Mouse (Mus musculus) limb, embryonic 13.5 days (tissue): ENCODE data around the gene 0610030E20Rik. TPM values are rescaled to one million over a fixed set of nuclear protein-coding genes. Genes with fewer than 3 reads are reported as not detected.

ENCODE experiments used
- ATAC-seq: fragments of 200-750 bp; cut with Nextera tagmentation; 2 replicates; pipeline ENCODE4 v1.8.0; 2017; ENCODE audit warnings: low read depth, moderate number of reproducible peaks, moderate TSS enrichment; ENCODE audit not compliant: low FRiP score
- H3K27ac ChIP-seq: fragments of 300-500 bp; sonication (generic); 2 replicates; pipeline ENCODE4 v1.5.1; 2015; ENCODE audit warnings: inconsistent platforms, mild to moderate bottlenecking, moderate library complexity
- H3K27me3 ChIP-seq: fragments of 300-500 bp; sonication (generic); 2 replicates; pipeline ENCODE4 v1.6.1; 2015; ENCODE audit warnings: mild to moderate bottlenecking, inconsistent platforms
- H3K36me3 ChIP-seq: fragments of 300-500 bp; sonication (generic); 2 replicates; pipeline ENCODE4 v1.6.1; 2015; ENCODE audit warnings: inconsistent platforms, mild to moderate bottlenecking, moderate library complexity
- H3K4me1 ChIP-seq: fragments of 300-500 bp; sonication (generic); 2 replicates; pipeline ENCODE4 v1.6.1; 2015; ENCODE audit warnings: inconsistent platforms
- H3K4me2 ChIP-seq: fragments of 300-500 bp; sonication (generic); replicated peaks from 2 replicates; pipeline ENCODE4 v1.6.1; 2015; ENCODE audit warnings: inconsistent platforms, mild to moderate bottlenecking, moderate library complexity
- H3K4me3 ChIP-seq: fragments of 300-500 bp; sonication (generic); 2 replicates; pipeline ENCODE4 v1.5.1; 2015; ENCODE audit warnings: moderate library complexity, mild to moderate bottlenecking, inconsistent platforms
- H3K9ac ChIP-seq: fragments of 300-500 bp; sonication (generic); 2 replicates; pipeline ENCODE4 v1.6.1; 2015; ENCODE audit warnings: mild to moderate bottlenecking, inconsistent platforms
- H3K9me3 ChIP-seq: fragments of 300-500 bp; sonication (generic); 2 replicates; pipeline ENCODE4 v1.6.1; 2016; ENCODE audit warnings: inconsistent platforms
- WGBS: fragments of 180-500 bp; shearing (Covaris S2); methylation state at CpG from one replicate; pipeline ENCODE4 v1.1.7; 2015; 5-methylcytosine and 5-hydroxymethylcytosine counted together
- polyA plus RNA-seq: library from polyadenylated mRNA; unstranded; fragments of >200 nt; fragmentation: Nextera tagmentation; extraction: Ambion mirVana; gene quantifications from 2 replicates; pipeline ENCODE4 v1.2.1, GENCODE M21; 2015

0610030E20Rik gene
- polyA plus RNA-seq, 1 experiment from 2014 or later, result 30.2 TPM

DNA sequence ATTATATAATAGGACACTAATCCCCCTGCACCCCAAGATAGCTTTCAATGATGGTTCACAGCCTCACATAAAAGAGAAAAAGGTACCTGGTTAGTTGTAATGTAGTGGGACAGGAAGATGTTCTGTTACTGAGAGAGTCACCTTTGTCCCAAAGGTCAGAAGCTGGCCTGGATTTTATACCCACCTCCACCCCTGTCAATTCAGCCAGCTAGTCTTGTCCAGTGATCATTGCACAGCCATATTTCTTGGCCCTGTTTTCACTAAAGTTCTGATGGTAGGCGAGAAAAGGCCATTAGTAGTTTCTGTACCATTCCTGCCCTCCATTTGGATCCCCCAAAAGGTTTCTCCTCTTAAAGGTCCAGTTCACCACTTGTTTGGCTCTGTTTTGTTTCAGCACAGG, 6.9 kb downstream of the 0610030E20Rik start:
- no peak overlapping the region for H3K4me3 ChIP-seq
- 64% methylated on average over 1 of the region's 1 CpGs for WGBS
- H3K27me3 ChIP-seq, result no peaks in the 10 kb centered on the region
- peaks cover 32% of the 10 kb centered on the region for H3K36me3 ChIP-seq
- H3K27ac ChIP-seq, result no peak overlapping the region
- peaks cover 59% of the 10 kb centered on the region for H3K4me1 ChIP-seq
- no peak overlapping the region for H3K4me2 ChIP-seq
- no peak for ATAC-seq
- H3K9ac ChIP-seq, result no peak overlapping the region
- no peaks in the 10 kb centered on the region for H3K9me3 ChIP-seq

DNA sequence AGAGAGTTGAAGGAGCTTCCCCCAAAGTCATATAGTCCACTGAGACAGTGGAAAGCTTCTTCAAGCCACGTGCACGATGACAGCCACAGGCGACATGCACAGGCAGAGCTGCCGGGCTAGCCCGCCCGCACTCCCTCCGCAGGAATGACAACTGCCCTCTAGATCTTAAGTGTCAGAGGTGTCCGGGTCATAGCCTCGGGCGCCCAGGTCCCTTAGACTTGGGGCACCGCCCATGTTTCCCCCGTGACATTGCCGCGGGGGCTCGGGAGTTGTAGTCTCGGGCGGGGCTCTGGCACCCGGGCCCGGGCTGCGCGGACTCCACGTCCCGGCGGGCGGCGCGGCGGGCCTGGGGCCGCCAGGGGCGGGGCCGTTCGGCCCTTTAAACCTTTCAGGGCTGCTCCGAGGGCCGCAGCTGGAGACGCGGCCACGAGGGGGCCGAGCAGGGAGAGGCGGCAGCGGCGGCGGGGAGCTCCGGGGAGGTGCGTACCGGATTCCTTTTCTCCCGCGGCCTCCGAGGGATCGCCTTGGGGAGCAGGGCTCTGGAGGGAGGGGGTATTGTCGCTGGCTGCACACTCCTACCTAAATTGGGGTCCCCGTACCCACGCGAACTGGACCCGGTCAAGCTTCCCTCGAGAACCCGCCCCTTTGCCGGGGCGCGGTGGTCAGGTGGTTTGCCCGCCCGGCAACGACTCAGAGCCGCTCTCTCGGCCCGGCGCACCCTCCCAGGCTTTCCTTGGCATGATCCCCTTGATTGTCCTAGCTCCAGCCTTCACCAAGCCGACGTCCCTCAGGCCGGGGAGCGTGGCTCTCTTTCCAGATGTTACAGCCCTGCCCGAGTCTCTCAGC, 8.2 kb downstream of the 0610030E20Rik start, which contains the start of gene Tmem150a:
Gene Tmem150a (plus strand): TSS at position 382 of the 846 bp plus-strand sequence.
- H3K9ac ChIP-seq, result peak within 1 kb of the TSS; percentile 76
- under 1% methylated on average over 68 of the region's 71 CpGs for WGBS
- no peaks in the 10 kb centered on the region for H3K9me3 ChIP-seq
- no peak within 1 kb of the TSS for H3K27ac ChIP-seq
- peak within 1 kb of the TSS; percentile 94 for H3K4me2 ChIP-seq
- peaks cover 60% of the 10 kb centered on the region for H3K4me1 ChIP-seq
- H3K36me3 ChIP-seq, result peaks cover 32% of the 10 kb centered on the region
- peak within 1 kb of the TSS; percentile 63 for H3K4me3 ChIP-seq
- no peaks in the 10 kb centered on the region for H3K27me3 ChIP-seq
- peak; percentile 85 for ATAC-seq

GRCm38 (mm10) chr6:72356001-72356532, 8.9 kb downstream of the 0610030E20Rik start:
- H3K4me1 ChIP-seq, result peaks cover 68% of the 10 kb centered on the region
- peak overlapping the region; percentile 63 for H3K4me3 ChIP-seq
- no peaks in the 10 kb centered on the region for H3K27me3 ChIP-seq
- H3K9ac ChIP-seq, result peak overlapping the region; percentile 76
- 35% methylated on average over 6 of the region's 8 CpGs for WGBS
- ATAC-seq, result no peak
- no peaks in the 10 kb centered on the region for H3K9me3 ChIP-seq
- H3K27ac ChIP-seq, result no peak overlapping the region
- peak overlapping the region; percentile 94 for H3K4me2 ChIP-seq
- peaks cover 30% of the 10 kb centered on the region for H3K36me3 ChIP-seq

DNA sequence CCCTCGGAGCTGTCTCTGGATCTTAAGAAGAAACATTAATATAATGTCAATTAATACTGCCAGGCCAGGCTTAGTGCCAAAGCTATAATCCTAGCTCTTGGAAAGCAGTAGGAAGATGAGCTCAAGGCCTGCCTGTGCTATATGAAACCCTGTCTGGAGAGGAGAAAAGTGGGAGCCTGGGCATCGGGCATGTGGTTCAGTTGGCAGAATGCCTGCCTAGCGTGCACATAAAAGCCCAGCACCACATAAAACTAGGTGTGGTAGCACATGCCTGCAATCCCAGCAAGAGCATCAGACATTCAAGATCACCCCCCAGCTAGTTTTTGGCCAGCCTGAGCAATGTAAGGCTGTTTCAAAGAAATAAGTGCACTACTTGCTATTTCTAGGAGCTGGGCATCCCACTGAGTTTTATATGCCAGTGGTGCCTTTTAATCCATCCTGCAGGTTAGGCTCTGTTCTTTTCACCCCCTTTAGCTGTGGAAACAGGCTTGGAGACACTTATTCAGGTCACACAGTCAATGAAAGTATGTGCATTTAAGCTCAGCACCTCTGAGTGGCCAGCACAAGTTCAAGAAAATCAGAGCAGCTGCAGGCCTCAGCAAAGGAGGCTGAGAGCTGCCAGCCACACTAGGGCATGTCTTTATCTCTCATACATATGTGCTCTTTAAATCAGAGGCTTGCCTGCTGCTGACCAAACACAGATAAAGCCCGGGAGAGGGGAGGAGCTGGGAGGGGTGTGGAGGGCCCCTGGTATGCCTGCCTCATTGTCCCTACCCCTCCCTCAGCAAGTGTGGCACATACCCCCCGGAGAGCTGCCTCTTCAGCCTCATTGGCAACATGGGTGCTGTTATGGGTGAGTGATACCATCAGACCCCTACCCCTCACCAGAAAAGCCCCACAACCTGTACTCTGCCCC, 10.3 kb downstream of the 0610030E20Rik start:
- Histone ChIP-seq H3K9me3 (no peaks in the 10 kb centered on the region), H3K4me2 (no peak overlapping the region), H3K36me3 (peaks cover 30% of the 10 kb centered on the region), H3K27me3 (no peaks in the 10 kb centered on the region), H3K4me3 (no peak overlapping the region), H3K27ac (peak overlapping the region; percentile 44; the same call in 1 of the 2 replicates), H3K9ac (peak overlapping the region; percentile 25; the same call in 1 of the 2 replicates), H3K4me1 (peaks cover 64% of the 10 kb centered on the region)
- ATAC-seq, result no peak
- 70% methylated on average over 5 of the region's 5 CpGs for WGBS

- Histone ChIP-seq H3K9ac (0 out of 2 replicates have a peak overlapping the region, but pooled peaks have one; percentile 25), H3K4me3 (no peak overlapping the region), H3K27me3 (no peaks in the 10 kb centered on the region), H3K36me3 (peaks cover 30% of the 10 kb centered on the region), H3K27ac (no peak overlapping the region), H3K9me3 (no peaks in the 10 kb centered on the region), H3K4me1 (peaks cover 61% of the 10 kb centered on the region), H3K4me2 (no peak overlapping the region)
- no peak for ATAC-seq
- WGBS, result 81% methylated on average over 10 of the region's 10 CpGs
Observed at GRCm38 (mm10) chr6:72358086-72358764, 11.1 kb downstream of the 0610030E20Rik start.

GRCm38 (mm10) chr6:72359343-72359742, 12.2 kb downstream of the 0610030E20Rik start:
- 70% methylated on average over 2 of the region's 2 CpGs for WGBS
- Histone ChIP-seq H3K27ac (no peak overlapping the region), H3K4me3 (no peak overlapping the region), H3K36me3 (peaks cover 30% of the 10 kb centered on the region), H3K4me1 (peaks cover 54% of the 10 kb centered on the region), H3K9me3 (no peaks in the 10 kb centered on the region), H3K27me3 (no peaks in the 10 kb centered on the region), H3K9ac (no peak overlapping the region), H3K4me2 (no peak overlapping the region)
- no peak for ATAC-seq

GRCm38 (mm10) chr6:72359891-72360598, 12.9 kb downstream of the 0610030E20Rik start:
- H3K27me3 ChIP-seq, result no peaks in the 10 kb centered on the region
- no peak overlapping the region for H3K4me2 ChIP-seq
- H3K4me3 ChIP-seq, result no peak overlapping the region
- H3K4me1 ChIP-seq, result peaks cover 47% of the 10 kb centered on the region
- no peaks in the 10 kb centered on the region for H3K9me3 ChIP-seq
- no peak overlapping the region for H3K27ac ChIP-seq
- WGBS, result 79% methylated on average over 11 of the region's 11 CpGs
- H3K36me3 ChIP-seq, result peaks cover 30% of the 10 kb centered on the region
- H3K9ac ChIP-seq, result no peak overlapping the region
- no peak for ATAC-seq

DNA sequence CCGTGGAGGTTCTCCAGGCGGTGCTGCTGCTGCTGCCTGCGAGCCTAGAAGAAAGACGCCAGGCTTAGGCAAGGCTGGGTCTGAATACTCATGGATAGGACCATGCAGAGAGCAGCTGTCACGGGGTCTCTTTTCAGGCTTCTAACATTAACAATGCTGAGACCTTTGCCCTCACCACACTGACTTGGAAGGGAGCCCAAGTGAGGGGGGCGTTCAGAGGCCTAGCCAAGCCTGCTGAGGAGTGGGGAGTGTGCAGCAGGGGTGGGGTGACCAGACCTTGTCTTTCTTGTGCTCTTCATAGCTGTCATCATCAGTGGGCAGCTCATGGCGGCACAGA, 13.4 kb downstream of the 0610030E20Rik start:
- WGBS, result 83% methylated on average over 7 of the region's 7 CpGs
- Histone ChIP-seq H3K4me3 (no peak overlapping the region), H3K9ac (no peak overlapping the region), H3K27ac (no peak overlapping the region), H3K9me3 (no peaks in the 10 kb centered on the region), H3K4me2 (no peak overlapping the region), H3K27me3 (no peaks in the 10 kb centered on the region), H3K36me3 (peaks cover 30% of the 10 kb centered on the region), H3K4me1 (peaks cover 46% of the 10 kb centered on the region)
- ATAC-seq, result no peak

GRCm38 (mm10) chr6:72361121-72361551, 14.0 kb downstream of the 0610030E20Rik start:
- WGBS, result 71% methylated on average over 5 of the region's 5 CpGs
- Histone ChIP-seq H3K36me3 (peaks cover 30% of the 10 kb centered on the region), H3K4me3 (peak overlapping the region; percentile 78), H3K27me3 (no peaks in the 10 kb centered on the region), H3K27ac (no peak overlapping the region), H3K9me3 (no peaks in the 10 kb centered on the region), H3K4me1 (peaks cover 41% of the 10 kb centered on the region), H3K4me2 (peak overlapping the region; percentile 89), H3K9ac (peak overlapping the region; percentile 75)
- ATAC-seq, result no peak

GRCm38 (mm10) chr6:72362132-72363028, 15.3 kb downstream of the 0610030E20Rik start:
- WGBS, result under 1% methylated on average over 42 of the region's 42 CpGs
- Histone ChIP-seq H3K36me3 (peaks cover 30% of the 10 kb centered on the region), H3K4me1 (peaks cover 28% of the 10 kb centered on the region), H3K27ac (peak overlapping the region; percentile 67; the same call in 1 of the 2 replicates), H3K4me3 (peak overlapping the region; percentile 78), H3K4me2 (peak overlapping the region; percentile 89), H3K9ac (peak overlapping the region; percentile 75), H3K9me3 (no peaks in the 10 kb centered on the region), H3K27me3 (no peaks in the 10 kb centered on the region)
- ATAC-seq, result peak; percentile 99
